In genomic region chr9:30936674-30937438, GRCm38 (mm10) we compare ENCODE assay signal across 7 mouse cellular contexts. TPM values are rescaled to one million over a fixed set of nuclear protein-coding genes. Genes with fewer than 3 reads are reported as not detected.
DNase-seq lines count a peak whose midpoint lies in the region; TF ChIP-seq lines count a peak whose summit lies in the region.

No protein-coding gene starts in this region.

- TF ChIP-seq CTCF in brain, embryonic 14.5 days (IDR thresholded peaks at IDR 0.05; ENCODE audit: borderline replicate concordance, extremely low read depth, insufficient read depth, insufficient read length) = peak; percentile 65; the same call in 1 of the 2 replicates
- peak; percentile 62 for TF ChIP-seq CTCF in gastrocnemius, adult 2 months (IDR thresholded peaks at IDR 0.05)

- no peak overlapping the region for H3K4me3 ChIP-seq in gastrocnemius, adult 2 months

- no peaks in the 10 kb centered on the region for H3K36me3 ChIP-seq in splenic B cell, adult 2 months (ENCODE audit: control insufficient read depth, insufficient read depth, low read length, poor library complexity, severe bottlenecking)

- no peak overlapping the region for H3K27ac ChIP-seq in gastrocnemius, adult 2 months

- TF ChIP-seq POLR2A in brain, embryonic 14.5 days (IDR thresholded peaks at IDR 0.05; ENCODE audit: borderline replicate concordance, extremely low read depth, insufficient read depth, insufficient read length, poor library complexity, severe bottlenecking) = no peak

- intact Hi-C loops in gastrocnemius, adult 2 months (cut with DNase I) = loop anchor here (1.0 kb wide), 1 partner anchor 457 kb away; no protein-coding TSS in a partner anchor

- no peaks in the 10 kb centered on the region for H3K27me3 ChIP-seq in splenic B cell, adult 2 months (ENCODE audit: control insufficient read depth, insufficient read depth, low read length, poor library complexity, severe bottlenecking)

- peak; percentile 63 for DNase-seq in urinary bladder, postnatal 25 days (ENCODE audit: low spot score)
- no peak for DNase-seq in urinary bladder, adult 2 months (ENCODE audit: low spot score)
- peak; percentile 91 for DNase-seq in brain, embryonic 14.5 days (ENCODE audit: low read depth)
- peak; percentile 73 for DNase-seq in gastrocnemius, adult 2 months
- peak; percentile 45 to 64 for DNase-seq in kidney, adult 8-10 months
- peak; percentile 76 for DNase-seq in lung, postnatal 10 days
- DNase-seq in splenic B cell, adult 2 months (ENCODE audit: low read depth, low spot score) = peak; percentile 22

RNA-seq across cellular contexts. Expression of gene Adamts8, which starts 5.5 kb away (rescaled TPM):
- polyA plus RNA-seq in urinary bladder, adult 2 months (2012; rRNA removed) = 2.4 and 3.3 TPM in 2 replicates
- 1.0 and 1.6 TPM in 2 replicates for polyA plus RNA-seq in brain, embryonic 14.5 days (2012; rRNA removed)
- 10 to 100 TPM in 1 of 2 experiments, 1 to 10 TPM in 1; 1.5 to 14.6 TPM for total RNA-seq in gastrocnemius, adult 2 months (2021)

RNA-seq across cellular contexts. Expression of gene Adamts15, which starts 14.6 kb away (rescaled TPM):
- 3.5 and 4.5 TPM in 2 replicates for polyA plus RNA-seq in urinary bladder, adult 2 months (2012; rRNA removed)
- 3.6 and 6.2 TPM in 2 replicates for polyA plus RNA-seq in brain, embryonic 14.5 days (2012; rRNA removed)
- total RNA-seq in gastrocnemius, adult 2 months (2021) = 1 to 10 TPM; 1.3 to 3.0 TPM
